8 mouse cellular contexts compared by ENCODE assay signal in the genomic region with DNA sequence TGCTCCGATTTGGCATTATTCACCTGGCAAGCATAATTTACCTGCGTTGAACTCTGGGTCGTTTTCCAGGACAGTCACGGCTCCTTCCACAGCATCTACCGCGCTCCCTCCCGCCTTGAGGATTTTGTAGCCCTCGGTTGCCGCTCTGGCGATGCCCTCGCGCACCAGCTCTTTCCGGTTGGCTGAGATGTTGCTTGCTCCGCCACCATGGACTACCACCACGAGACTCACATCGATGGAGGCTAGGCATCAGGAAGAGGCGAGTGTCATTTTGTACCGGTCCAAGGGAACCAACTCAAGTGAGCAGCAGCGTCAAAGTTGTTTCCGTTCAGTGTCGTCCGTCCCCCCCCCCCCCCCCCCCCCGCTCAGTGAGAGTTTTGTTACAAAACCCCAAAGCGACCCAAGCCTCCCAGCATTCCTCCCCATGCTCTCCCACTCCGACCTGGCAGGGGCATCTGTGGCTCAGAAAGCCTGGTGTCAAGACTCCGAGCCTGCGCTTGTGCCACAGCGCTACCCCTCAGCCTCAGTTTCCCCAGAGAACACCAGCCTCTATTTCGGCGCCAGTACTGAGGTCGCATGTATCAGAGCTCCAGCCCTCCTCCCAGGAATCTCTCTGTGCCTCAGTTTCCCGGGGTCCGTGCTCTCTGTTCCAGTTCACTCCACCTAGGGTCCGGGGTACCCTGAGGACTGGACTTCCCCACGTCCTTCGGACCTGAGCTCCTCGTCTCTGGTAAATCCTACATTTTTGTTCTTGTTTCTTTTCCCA. TPM values are rescaled to one million over a fixed set of nuclear protein-coding genes. Genes with fewer than 3 reads are reported as not detected.
DNase-seq lines count a peak whose midpoint lies in the region; ATAC-seq lines count a peak whose summit lies in the region.

No protein-coding gene starts in this region.

- H3K4me1 ChIP-seq in neural tube, embryonic 11.5 days (ENCODE audit: control insufficient read depth, insufficient read depth, low read length) = no peaks in the 10 kb centered on the region
- peaks cover 19% of the 10 kb centered on the region for H3K4me1 ChIP-seq in forebrain, embryonic 15.5 days
- H3K4me1 ChIP-seq in lung, embryonic 16.5 days (replicated peaks; ENCODE audit: control insufficient read depth, insufficient read depth, low read length) = peaks cover 5% of the 10 kb centered on the region

- no peaks in the 10 kb centered on the region for H3K27me3 ChIP-seq in neural tube, embryonic 11.5 days (ENCODE audit: control insufficient read depth, insufficient read depth, low read length)
- H3K27me3 ChIP-seq in forebrain, embryonic 15.5 days = no peaks in the 10 kb centered on the region
- H3K27me3 ChIP-seq in lung, embryonic 16.5 days (ENCODE audit: control insufficient read depth, insufficient read depth, low read depth, low read length) = no peaks in the 10 kb centered on the region

- ATAC-seq in neural tube, embryonic 11.5 days (ENCODE audit: insufficient read depth, low FRiP score, low TSS enrichment) = peak; percentile 77
- peak; percentile 86 for ATAC-seq in forebrain, embryonic 15.5 days (replicated peaks)
- ATAC-seq in lung, embryonic 16.5 days (ENCODE audit: low read depth) = peak; percentile 77

- peak overlapping the region; percentile 96 for H3K4me2 ChIP-seq in neural tube, embryonic 11.5 days (ENCODE audit: low read depth)
- peak overlapping the region; percentile 92 for H3K4me2 ChIP-seq in forebrain, embryonic 15.5 days (replicated peaks)
- peak overlapping the region; percentile 98 for H3K4me2 ChIP-seq in lung, embryonic 16.5 days (ENCODE audit: low read depth, low read length)

- peak overlapping the region; percentile 70 for H3K4me3 ChIP-seq in neural tube, embryonic 11.5 days (ENCODE audit: low read depth, low read length)
- H3K4me3 ChIP-seq in forebrain, embryonic 15.5 days = peak overlapping the region; percentile 88
- peak overlapping the region; percentile 86 for H3K4me3 ChIP-seq in lung, embryonic 16.5 days (ENCODE audit: low read length)

- no peak overlapping the region for H3K27ac ChIP-seq in neural tube, embryonic 11.5 days (ENCODE audit: low read depth, low read length)
- peak overlapping the region; percentile 64 for H3K27ac ChIP-seq in forebrain, embryonic 15.5 days (replicated peaks)
- peak overlapping the region; percentile 31; the same call in 1 of the 2 replicates for H3K27ac ChIP-seq in lung, embryonic 16.5 days (ENCODE audit: low read length)

- H3K9ac ChIP-seq in neural tube, embryonic 11.5 days (ENCODE audit: low read length) = peak overlapping the region; percentile 66
- peak overlapping the region; percentile 83 for H3K9ac ChIP-seq in forebrain, embryonic 15.5 days (replicated peaks)
- peak overlapping the region; percentile 86 for H3K9ac ChIP-seq in lung, embryonic 16.5 days (ENCODE audit: low read length)

- peak; percentile 39 for DNase-seq in neural tube, embryonic 11.5 days (ENCODE audit: low spot score)
- DNase-seq in neural tube, embryonic 10.5 days (ENCODE audit: extremely low spot score, low spot score) = no peak
- DNase-seq in cerebellum, adult 11-12 months = peak; percentile 72
- DNase-seq in kidney, adult 18-20 months = peak; percentile 21
- peak; percentile 49 for DNase-seq in retina, postnatal 1 day
- DNase-seq in urinary bladder, postnatal 14 days (ENCODE audit: low spot score) = no peak

- 2% methylated on average over 36 of the region's 37 CpGs for WGBS in neural tube, embryonic 11.5 days
- WGBS in forebrain, embryonic 15.5 days = under 1% methylated on average over 37 of the region's 37 CpGs
- under 1% methylated on average over 32 of the region's 37 CpGs for WGBS in lung, embryonic 16.5 days

- no peaks in the 10 kb centered on the region for H3K36me3 ChIP-seq in neural tube, embryonic 11.5 days (ENCODE audit: control insufficient read depth, insufficient read depth, low read length)
- H3K36me3 ChIP-seq in forebrain, embryonic 15.5 days = no peaks in the 10 kb centered on the region
- no peaks in the 10 kb centered on the region for H3K36me3 ChIP-seq in lung, embryonic 16.5 days (ENCODE audit: control insufficient read depth, insufficient read depth, low read length)

- H3K9me3 ChIP-seq in neural tube, embryonic 11.5 days (ENCODE audit: control insufficient read depth, low read length) = no peaks in the 10 kb centered on the region
- no peaks in the 10 kb centered on the region for H3K9me3 ChIP-seq in forebrain, embryonic 15.5 days
- H3K9me3 ChIP-seq in lung, embryonic 16.5 days (ENCODE audit: control insufficient read depth, low read length) = no peaks in the 10 kb centered on the region

RNA-seq across cellular contexts. Expression of a gene that starts 0.5 kb away (rescaled TPM):
- polyA plus RNA-seq in neural tube, embryonic 11.5 days (2014; fragmentation: Nextera tagmentation; extraction: Ambion mirVana) = 12.2 and 14.5 TPM in 2 replicates
- 32.0 and 33.5 TPM in 2 replicates for polyA plus RNA-seq in forebrain, embryonic 15.5 days (2015; fragmentation: Nextera tagmentation; extraction: Ambion mirVana)
- polyA plus RNA-seq in lung, embryonic 16.5 days (2015; fragmentation: Nextera tagmentation; extraction: Ambion mirVana) = 15.3 and 18.8 TPM in 2 replicates

RNA-seq across cellular contexts. Expression of a gene that starts 47.2 kb away (rescaled TPM):
- polyA plus RNA-seq in neural tube, embryonic 11.5 days (2014; fragmentation: Nextera tagmentation; extraction: Ambion mirVana) = not detected in 2 replicates
- polyA plus RNA-seq in forebrain, embryonic 15.5 days (2015; fragmentation: Nextera tagmentation; extraction: Ambion mirVana) = not detected in 2 replicates
- polyA plus RNA-seq in lung, embryonic 16.5 days (2015; fragmentation: Nextera tagmentation; extraction: Ambion mirVana) = 25.3 and 50.5 TPM in 2 replicates

Comparison
In these comparisons a context has a peak if more than half of its experiments do, and no peak if none do; other contexts are left out.
1. DNase-seq: peak in neural tube, embryonic 11.5 days (single experiment), cerebellum, adult 11-12 months (single experiment), kidney, adult 18-20 months (single experiment) and retina, postnatal 1 day (single experiment); none in neural tube, embryonic 10.5 days (single experiment) and urinary bladder, postnatal 14 days (single experiment).
2. RNA of a gene that starts 47.2 kb away (polyA plus RNA-seq): 25.3 to 50.5 TPM in lung, embryonic 16.5 days; not detected in neural tube, embryonic 11.5 days and not detected in forebrain, embryonic 15.5 days; every median in the first group is over 10 times any median in the second.
3. Peak in every context shown above with its lines, with median percentiles within 50 percentile points of each other: ATAC-seq, H3K4me2 ChIP-seq, H3K4me3 ChIP-seq and H3K9ac ChIP-seq.